Mouse (Mus musculus) retina, adult 2 months (tissue): ENCODE results near the gene Nr2f2.
A peak's percentile ranks its signal among the peaks of the same experiment; 100 is the strongest.

Experiments
- DNase-seq: peaks from one replicate; pipeline ENCODE4 v3.0.0-alpha.2; 2012; ENCODE audit warnings: low read depth, low spot score

Nr2f2 gene

GRCm38 (mm10) chr7:70350781-70351551 is 15.6 kb downstream of the Nr2f2 start:
- no peak for DNase-seq

GRCm38 (mm10) chr7:70349981-70350670 is 16.4 kb downstream of the Nr2f2 start:
- DNase-seq, result no peak

- no peak for DNase-seq
These were observed 17.4 kb downstream of the Nr2f2 start for GRCm38 (mm10) chr7:70348977-70349615.

GRCm38 (mm10) chr7:70348064-70348976 is 18.2 kb downstream of the Nr2f2 start:
- no peak for DNase-seq

GRCm38 (mm10) chr7:70347618-70347958 is 18.9 kb downstream of the Nr2f2 start:
- DNase-seq, result no peak

- DNase-seq, result no peak
These were observed 19.5 kb downstream of the Nr2f2 start for GRCm38 (mm10) chr7:70346951-70347617.

GRCm38 (mm10) chr7:70346010-70346536 is 20.5 kb downstream of the Nr2f2 start:
- DNase-seq, result peak; percentile 37

- DNase-seq, result no peak
These were observed 23.1 kb downstream of the Nr2f2 start for GRCm38 (mm10) chr7:70343426-70343825.

- DNase-seq, result no peak
These were observed 23.8 kb downstream of the Nr2f2 start for GRCm38 (mm10) chr7:70342771-70343170.

GRCm38 (mm10) chr7:70342076-70342475 is 24.5 kb downstream of the Nr2f2 start:
- DNase-seq, result no peak

GRCm38 (mm10) chr7:70339998-70340630 is 26.4 kb downstream of the Nr2f2 start:
- no peak for DNase-seq

- DNase-seq, result no peak
These were observed 28.3 kb downstream of the Nr2f2 start for GRCm38 (mm10) chr7:70338265-70338640.

- no peak for DNase-seq
These were observed 28.8 kb downstream of the Nr2f2 start for GRCm38 (mm10) chr7:70337581-70338264.

- no peak for DNase-seq
These were observed 29.8 kb downstream of the Nr2f2 start for GRCm38 (mm10) chr7:70336571-70337240.

GRCm38 (mm10) chr7:70336126-70336525 is 30.4 kb downstream of the Nr2f2 start:
- DNase-seq, result no peak

GRCm38 (mm10) chr7:70335411-70335810 is 31.1 kb downstream of the Nr2f2 start:
- no peak for DNase-seq

GRCm38 (mm10) chr7:70334836-70335235 is 31.7 kb downstream of the Nr2f2 start:
- no peak for DNase-seq

GRCm38 (mm10) chr7:70333851-70334250 is 32.7 kb downstream of the Nr2f2 start:
- no peak for DNase-seq
